Mouse (Mus musculus): ENCODE measurements at regions not wholly inside any gene's neighbourhood (a gene's known extent, or its start where the extent isn't known, plus 50 kb on each side); places are given as distances from the start of the nearest gene placed in this dataset.

GRCm38 (mm10) chr14:120560416-120560815 is 82.2 kb downstream of the Rap2a start:
- ATAC-seq (ENCODE audit: low read depth): no peak
- Histone ChIP-seq H3K27ac (ENCODE audit: low read depth, low read length) (no peak overlapping the region), H3K4me2 (ENCODE audit: low read depth, low read length) (no peak overlapping the region), H3K9ac (replicated peaks; ENCODE audit: low read depth, low read length) (no peak overlapping the region), H3K27me3 (ENCODE audit: control insufficient read depth, insufficient read depth, low read length) (no peaks in the 10 kb centered on the region), H3K4me1 (ENCODE audit: control insufficient read depth, insufficient read depth, low read length) (no peaks in the 10 kb centered on the region), H3K36me3 (ENCODE audit: control insufficient read depth, insufficient read depth, low read length) (no peaks in the 10 kb centered on the region), H3K9me3 (ENCODE audit: control insufficient read depth, low read length) (no peaks in the 10 kb centered on the region), H3K4me3 (ENCODE audit: low read depth, low read length) (no peak overlapping the region)
- WGBS: 87% methylated on average over 7 of the region's 7 CpGs

DNA sequence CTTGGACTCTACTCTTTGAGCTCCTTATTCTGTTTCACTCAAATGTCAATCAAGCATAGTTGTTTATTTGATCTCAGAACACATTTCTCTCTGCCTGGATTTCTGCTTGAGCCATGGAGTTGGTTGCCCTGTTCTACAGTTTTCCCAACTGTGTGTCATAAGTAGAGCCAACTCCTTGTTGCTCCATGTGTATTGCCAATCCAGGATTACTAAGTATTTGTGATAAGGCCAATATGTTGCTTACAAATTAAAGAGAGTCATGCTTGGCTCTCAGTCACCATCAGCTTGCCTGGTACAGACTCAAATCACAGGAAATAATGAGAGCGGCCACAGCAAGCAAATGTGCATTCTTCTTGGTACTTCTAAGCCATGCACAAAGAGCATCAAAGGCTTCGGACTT is 82.7 kb downstream of the Rap2a start:
- WGBS: 96% methylated on average over 2 of the region's 2 CpGs
- ATAC-seq (ENCODE audit: low read depth): no peak
- no peaks in the 10 kb centered on the region for H3K27me3 ChIP-seq (ENCODE audit: control insufficient read depth, insufficient read depth, low read length)

GRCm38 (mm10) chr14:120566945-120567344 is 88.7 kb downstream of the Rap2a start:
- Histone ChIP-seq H3K9me3 (ENCODE audit: control insufficient read depth, low read length) (no peaks in the 10 kb centered on the region), H3K9ac (replicated peaks; ENCODE audit: low read depth, low read length) (no peak overlapping the region)

More for the DNA sequence above, 82.7 kb downstream of the Rap2a start:
- no peaks in the 10 kb centered on the region for H3K36me3 ChIP-seq (ENCODE audit: control insufficient read depth, insufficient read depth, low read length)
- H3K4me1 ChIP-seq (ENCODE audit: control insufficient read depth, insufficient read depth, low read length): no peaks in the 10 kb centered on the region
- H3K4me2 ChIP-seq (ENCODE audit: low read depth, low read length): no peak overlapping the region
- H3K9ac ChIP-seq (replicated peaks; ENCODE audit: low read depth, low read length): no peak overlapping the region
- H3K4me3 ChIP-seq (ENCODE audit: low read depth, low read length): no peak overlapping the region
- H3K9me3 ChIP-seq (ENCODE audit: control insufficient read depth, low read length): no peaks in the 10 kb centered on the region
- H3K27ac ChIP-seq (ENCODE audit: low read depth, low read length): no peak overlapping the region

DNA sequence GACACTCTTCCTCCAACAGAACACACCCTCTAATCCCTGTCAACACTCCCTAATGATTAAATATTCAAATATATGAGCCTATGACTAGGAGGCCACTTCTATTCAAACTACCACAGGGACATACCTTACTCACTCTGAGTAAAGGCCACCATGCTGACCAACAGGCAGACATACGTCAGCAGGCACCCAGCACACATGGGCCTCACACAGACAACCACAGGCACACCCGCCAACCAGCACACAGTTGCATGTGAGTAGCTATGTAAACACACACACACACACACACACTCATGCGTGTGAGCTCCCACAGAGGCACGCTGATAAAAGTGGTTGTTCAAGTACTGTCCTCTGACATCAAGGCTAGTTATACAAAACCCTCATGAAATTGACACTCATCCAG is 89.8 kb downstream of the Rap2a start:
- H3K9ac ChIP-seq (replicated peaks; ENCODE audit: low read depth, low read length): no peak overlapping the region
- H3K36me3 ChIP-seq (ENCODE audit: control insufficient read depth, insufficient read depth, low read length): no peaks in the 10 kb centered on the region
- H3K4me1 ChIP-seq (ENCODE audit: control insufficient read depth, insufficient read depth, low read length): no peaks in the 10 kb centered on the region
- ATAC-seq (ENCODE audit: low read depth): no peak
- H3K27me3 ChIP-seq (ENCODE audit: control insufficient read depth, insufficient read depth, low read length): no peaks in the 10 kb centered on the region
- WGBS: 90% methylated on average over 4 of the region's 4 CpGs
- no peak overlapping the region for H3K27ac ChIP-seq (ENCODE audit: low read depth, low read length)
- H3K4me3 ChIP-seq (ENCODE audit: low read depth, low read length): no peak overlapping the region
- H3K9me3 ChIP-seq (ENCODE audit: control insufficient read depth, low read length): no peaks in the 10 kb centered on the region
- H3K4me2 ChIP-seq (ENCODE audit: low read depth, low read length): no peak overlapping the region

More at GRCm38 (mm10) chr14:120566945-120567344, 88.7 kb downstream of the Rap2a start:
- no peaks in the 10 kb centered on the region for H3K36me3 ChIP-seq (ENCODE audit: control insufficient read depth, insufficient read depth, low read length)
- no peak overlapping the region for H3K4me3 ChIP-seq (ENCODE audit: low read depth, low read length)
- no peaks in the 10 kb centered on the region for H3K4me1 ChIP-seq (ENCODE audit: control insufficient read depth, insufficient read depth, low read length)
- ATAC-seq (ENCODE audit: low read depth): no peak
- H3K4me2 ChIP-seq (ENCODE audit: low read depth, low read length): no peak overlapping the region
- WGBS: 83% methylated on average over 1 of the region's 1 CpGs
- H3K27ac ChIP-seq (ENCODE audit: low read depth, low read length): no peak overlapping the region
- no peaks in the 10 kb centered on the region for H3K27me3 ChIP-seq (ENCODE audit: control insufficient read depth, insufficient read depth, low read length)

DNA sequence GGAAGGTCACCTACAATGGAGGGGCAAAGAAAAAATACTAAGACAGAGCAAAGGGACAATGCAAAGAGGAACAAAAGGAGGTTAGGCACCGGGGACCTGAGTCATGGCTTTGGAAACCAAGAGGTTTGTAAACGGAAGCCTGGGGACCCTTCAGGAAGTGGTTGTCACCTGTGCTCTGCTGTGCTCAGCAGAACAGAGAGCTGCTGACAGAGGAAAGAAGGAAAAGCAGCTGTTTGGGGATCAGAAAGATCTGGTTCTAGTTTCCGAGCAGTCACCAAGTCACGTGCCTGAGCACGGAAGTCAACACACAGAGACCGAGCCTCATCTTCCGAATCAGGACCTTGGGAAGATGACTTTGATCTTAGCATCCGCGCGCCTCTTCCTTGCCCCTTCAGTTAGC is 94.0 kb downstream of the Rap2a start:
- no peaks in the 10 kb centered on the region for H3K27me3 ChIP-seq (ENCODE audit: control insufficient read depth, insufficient read depth, low read length)
- H3K9ac ChIP-seq (replicated peaks; ENCODE audit: low read depth, low read length): no peak overlapping the region
- no peaks in the 10 kb centered on the region for H3K36me3 ChIP-seq (ENCODE audit: control insufficient read depth, insufficient read depth, low read length)
- WGBS: 87% methylated on average over 10 of the region's 10 CpGs
- ATAC-seq (ENCODE audit: low read depth): no peak
- no peak overlapping the region for H3K4me3 ChIP-seq (ENCODE audit: low read depth, low read length)
- no peak overlapping the region for H3K27ac ChIP-seq (ENCODE audit: low read depth, low read length)
- no peaks in the 10 kb centered on the region for H3K4me1 ChIP-seq (ENCODE audit: control insufficient read depth, insufficient read depth, low read length)
- no peaks in the 10 kb centered on the region for H3K9me3 ChIP-seq (ENCODE audit: control insufficient read depth, low read length)
- H3K4me2 ChIP-seq (ENCODE audit: low read depth, low read length): no peak overlapping the region

GRCm38 (mm10) chr14:120575202-120575601 is 97.0 kb downstream of the Rap2a start:
- no peak overlapping the region for H3K27ac ChIP-seq (ENCODE audit: low read depth, low read length)
- H3K36me3 ChIP-seq (ENCODE audit: control insufficient read depth, insufficient read depth, low read length): no peaks in the 10 kb centered on the region
- WGBS: 87% methylated on average over 6 of the region's 6 CpGs

DNA sequence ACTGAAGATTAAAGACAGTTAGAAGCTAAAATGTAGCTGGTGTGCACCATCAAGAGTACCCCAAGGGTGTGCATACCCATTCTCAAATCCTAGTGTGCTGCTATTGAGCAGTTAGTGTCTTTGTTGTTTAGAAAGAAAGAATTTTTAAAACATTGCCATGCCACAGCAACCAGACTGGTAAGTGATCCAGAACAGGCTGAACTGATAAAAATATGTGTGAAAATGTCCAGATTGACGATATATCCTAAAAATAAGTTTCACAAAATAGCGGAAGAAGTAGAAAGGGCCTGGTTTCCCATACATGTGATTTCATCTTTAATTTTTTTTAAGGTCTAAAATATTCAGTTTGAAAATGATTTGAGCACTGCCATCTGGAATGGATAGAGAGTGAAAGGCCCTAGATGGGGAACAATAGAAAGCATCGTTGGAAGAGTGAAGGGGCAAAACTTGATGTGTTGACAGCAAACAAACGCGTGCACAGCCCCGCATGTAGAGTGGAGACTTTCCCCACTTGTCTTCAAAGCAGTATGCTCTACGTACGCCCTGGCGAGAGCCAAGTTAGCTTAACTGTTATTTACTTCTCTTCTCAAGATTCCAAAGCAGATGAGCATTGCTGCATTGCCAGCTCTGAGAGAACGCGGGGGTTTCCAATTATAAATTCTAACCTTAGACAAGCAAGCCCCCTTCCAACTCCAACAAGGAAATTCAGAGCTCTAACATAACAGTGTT is 100.3 kb downstream of the Rap2a start:
- H3K4me2 ChIP-seq (ENCODE audit: low read depth, low read length): no peak overlapping the region
- no peak overlapping the region for H3K9ac ChIP-seq (replicated peaks; ENCODE audit: low read depth, low read length)
- no peak overlapping the region for H3K27ac ChIP-seq (ENCODE audit: low read depth, low read length)
- H3K27me3 ChIP-seq (ENCODE audit: control insufficient read depth, insufficient read depth, low read length): no peaks in the 10 kb centered on the region
- H3K36me3 ChIP-seq (ENCODE audit: control insufficient read depth, insufficient read depth, low read length): no peaks in the 10 kb centered on the region
- 93% methylated on average over 11 of the region's 11 CpGs for WGBS
- no peaks in the 10 kb centered on the region for H3K9me3 ChIP-seq (ENCODE audit: control insufficient read depth, low read length)
- no peak for ATAC-seq (ENCODE audit: low read depth)
- H3K4me3 ChIP-seq (ENCODE audit: low read depth, low read length): no peak overlapping the region
- no peaks in the 10 kb centered on the region for H3K4me1 ChIP-seq (ENCODE audit: control insufficient read depth, insufficient read depth, low read length)

More at GRCm38 (mm10) chr14:120575202-120575601, 97.0 kb downstream of the Rap2a start:
- Histone ChIP-seq H3K9ac (replicated peaks; ENCODE audit: low read depth, low read length) (no peak overlapping the region), H3K27me3 (ENCODE audit: control insufficient read depth, insufficient read depth, low read length) (no peaks in the 10 kb centered on the region), H3K4me1 (ENCODE audit: control insufficient read depth, insufficient read depth, low read length) (no peaks in the 10 kb centered on the region), H3K9me3 (ENCODE audit: control insufficient read depth, low read length) (no peaks in the 10 kb centered on the region), H3K4me2 (ENCODE audit: low read depth, low read length) (no peak overlapping the region), H3K4me3 (ENCODE audit: low read depth, low read length) (no peak overlapping the region)
- ATAC-seq (ENCODE audit: low read depth): no peak

DNA sequence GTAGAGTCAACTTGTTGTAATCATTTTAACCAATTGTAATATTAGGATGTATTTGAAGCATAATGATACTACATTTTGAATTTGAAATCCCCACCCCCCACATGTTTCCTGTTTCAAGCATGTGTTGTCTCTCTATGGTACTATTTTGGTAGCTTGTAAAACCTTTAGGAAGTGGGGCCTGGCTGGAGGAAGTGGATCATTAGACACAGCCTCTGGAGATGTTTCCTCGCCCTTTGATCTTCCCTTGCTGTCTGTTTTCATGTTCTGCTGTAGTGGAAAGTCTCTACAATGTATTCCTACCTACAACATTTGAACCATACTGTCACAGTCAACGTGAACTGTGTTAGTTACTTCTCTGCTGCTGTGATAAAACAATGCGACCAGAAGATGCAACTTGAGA is 105.6 kb downstream of the Rap2a start:
- ATAC-seq (ENCODE audit: low read depth): no peak
- no peak overlapping the region for H3K4me3 ChIP-seq (ENCODE audit: low read depth, low read length)
- H3K36me3 ChIP-seq (ENCODE audit: control insufficient read depth, insufficient read depth, low read length): no peaks in the 10 kb centered on the region
- H3K9me3 ChIP-seq (ENCODE audit: control insufficient read depth, low read length): no peaks in the 10 kb centered on the region
- H3K27ac ChIP-seq (ENCODE audit: low read depth, low read length): no peak overlapping the region
- H3K4me1 ChIP-seq (ENCODE audit: control insufficient read depth, insufficient read depth, low read length): no peaks in the 10 kb centered on the region
- H3K27me3 ChIP-seq (ENCODE audit: control insufficient read depth, insufficient read depth, low read length): no peaks in the 10 kb centered on the region
- H3K4me2 ChIP-seq (ENCODE audit: low read depth, low read length): no peak overlapping the region
- 83% methylated on average over 3 of the region's 3 CpGs for WGBS
- H3K9ac ChIP-seq (replicated peaks; ENCODE audit: low read depth, low read length): no peak overlapping the region

DNA sequence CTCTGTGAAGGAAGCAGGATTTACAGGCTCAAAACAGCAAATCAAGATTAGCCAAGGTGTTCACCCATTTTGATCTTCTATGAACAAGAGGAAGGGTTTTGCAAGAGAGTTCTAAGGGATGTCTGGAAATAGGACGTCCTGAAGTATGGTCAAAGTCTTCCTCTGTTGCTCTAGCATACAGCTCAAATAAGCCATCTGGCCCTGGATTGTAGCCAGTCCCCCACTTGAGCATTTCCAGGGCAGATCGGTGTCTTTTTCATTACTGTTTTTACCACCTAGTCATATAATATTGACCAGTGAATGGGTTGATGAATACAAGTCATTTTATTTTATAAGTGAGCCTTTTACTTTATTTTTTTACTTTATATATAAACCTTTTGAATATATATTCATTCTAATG is 113.9 kb downstream of the Rap2a start:
- WGBS: 85% methylated on average over 2 of the region's 2 CpGs
- Histone ChIP-seq H3K4me3 (ENCODE audit: low read depth, low read length) (no peak overlapping the region), H3K4me2 (ENCODE audit: low read depth, low read length) (no peak overlapping the region), H3K27me3 (ENCODE audit: control insufficient read depth, insufficient read depth, low read length) (no peaks in the 10 kb centered on the region), H3K4me1 (ENCODE audit: control insufficient read depth, insufficient read depth, low read length) (no peaks in the 10 kb centered on the region), H3K36me3 (ENCODE audit: control insufficient read depth, insufficient read depth, low read length) (no peaks in the 10 kb centered on the region), H3K9ac (replicated peaks; ENCODE audit: low read depth, low read length) (no peak overlapping the region), H3K9me3 (ENCODE audit: control insufficient read depth, low read length) (no peaks in the 10 kb centered on the region), H3K27ac (ENCODE audit: low read depth, low read length) (no peak overlapping the region)
- no peak for ATAC-seq (ENCODE audit: low read depth)

Measured in neural tube, embryonic 14.5 days (tissue).